Mouse (Mus musculus) liver, adult 2 months (tissue): Measurements from ENCODE around the gene Kcnk3.

Experiments used
- CTCF ChIP-seq: fragments of 200-500 bp; IDR thresholded peaks from 2 replicates; pipeline ENCODE4 v1.5.1; 2011; ENCODE audit warnings: low read depth, low read length, control low read depth
- POLR2A ChIP-seq: fragments of 200-500 bp; IDR thresholded peaks from 2 replicates; pipeline ENCODE4 v1.6.1; 2011; ENCODE audit warnings: low read length, control low read depth; ENCODE audit not compliant: insufficient read depth; ENCODE audit errors: extremely low read depth

DNA sequence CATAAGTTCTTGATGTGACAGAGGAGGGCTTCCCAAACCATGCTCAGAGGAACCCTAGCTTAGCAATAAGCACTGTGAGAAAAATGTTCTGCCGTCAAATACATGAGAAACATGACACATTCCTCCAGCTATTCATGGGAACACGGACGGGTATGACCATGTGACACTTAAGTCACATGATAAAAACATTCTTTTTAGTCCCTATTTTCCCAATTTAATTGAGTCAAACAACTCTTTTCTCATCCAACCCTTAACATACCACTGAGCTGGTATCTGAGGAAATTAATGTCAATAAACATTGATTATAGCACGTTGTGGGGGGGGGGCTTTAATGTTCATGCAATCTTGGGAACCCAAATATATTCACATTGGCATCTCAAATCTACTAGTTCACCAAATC, 27.8 kb downstream of the Kcnk3 start:
- TF ChIP-seq CTCF (no peak), POLR2A (no peak)
